ENCODE assay signal across 8 mouse cellular contexts in the genomic region with DNA sequence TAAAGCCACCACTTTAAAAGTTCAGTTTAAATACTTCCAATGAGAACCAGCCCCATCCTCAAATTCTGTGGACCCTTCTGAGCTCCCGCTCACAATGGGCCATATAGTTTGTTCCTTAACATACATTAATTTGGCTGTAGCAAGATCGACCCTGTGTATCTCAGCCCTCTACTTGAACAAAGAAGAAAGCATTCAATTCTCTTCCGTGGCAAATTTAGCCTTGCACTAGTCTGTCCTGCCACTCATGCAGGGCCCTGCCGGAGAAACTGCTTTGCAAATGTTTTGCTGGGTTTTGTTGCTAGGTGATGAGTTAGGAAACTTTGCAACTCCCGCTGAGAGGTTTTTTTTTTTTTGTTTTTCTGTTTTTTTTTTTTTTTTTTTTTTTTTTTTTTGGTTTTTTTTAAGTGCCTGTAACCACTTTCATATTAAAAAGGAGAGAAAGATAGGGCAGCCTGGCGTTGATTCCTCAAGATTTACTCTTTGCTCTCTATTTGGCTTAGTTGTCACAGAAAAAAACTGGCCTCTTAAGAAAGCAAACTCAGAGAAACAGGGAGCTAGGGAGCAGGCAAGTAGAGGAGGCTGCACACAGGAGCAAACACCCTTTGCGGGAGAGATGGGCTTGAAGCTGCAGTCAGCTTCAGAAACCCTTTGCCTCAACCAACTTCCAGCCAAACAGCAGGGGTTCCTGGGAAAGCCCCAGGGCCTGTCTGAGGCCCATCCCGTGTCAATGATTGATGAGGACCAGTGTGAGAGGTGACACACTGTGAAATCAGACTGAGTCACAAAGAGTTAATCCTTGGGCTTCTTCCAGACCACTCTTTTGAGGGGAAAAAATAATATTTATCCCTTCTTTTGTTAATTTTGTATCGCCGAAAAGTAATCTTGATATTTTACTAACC.
DNase-seq lines count a peak whose midpoint lies in the region; ATAC-seq and TF ChIP-seq lines count a peak whose summit lies in the region.

No protein-coding gene starts in this region.

- H3K4me3 ChIP-seq in limb, embryonic 13.5 days, result no peak overlapping the region
- H3K4me3 ChIP-seq in stomach, postnatal 0 days (ENCODE audit: low read depth, low read length), result no peak overlapping the region

- no peaks in the 10 kb centered on the region for H3K27me3 ChIP-seq in limb, embryonic 13.5 days
- no peaks in the 10 kb centered on the region for H3K27me3 ChIP-seq in stomach, postnatal 0 days (ENCODE audit: control insufficient read depth, insufficient read depth, low read length)

- no peak for ATAC-seq in limb, embryonic 13.5 days (ENCODE audit: low FRiP score, low read depth)
- no peak for ATAC-seq in stomach, postnatal 0 days (ENCODE audit: low FRiP score, low TSS enrichment)
- ATAC-seq in erythroblast, adult 5-6 weeks (replicated peaks; ENCODE audit: low FRiP score, poor library complexity, severe bottlenecking), result no peak

- no peak for TF ChIP-seq EP300 in stomach, postnatal 0 days (optimal IDR thresholded peaks at IDR 0.05)

- 17% methylated on average over 10 of the region's 10 CpGs for WGBS in limb, embryonic 13.5 days
- 15% methylated on average over 10 of the region's 10 CpGs for WGBS in stomach, postnatal 0 days

- DNase-seq in cerebellum, postnatal 14 days, result peak; percentile 13 to 17
- DNase-seq in cerebellum, adult 9-10 months, result no peak
- peak; percentile 69 for DNase-seq in 3T3-L1 (ENCODE audit: low read depth, low spot score)
- DNase-seq in fibroblast of lung, adult 2 months (ENCODE audit: low read depth), result peak; percentile 20
- no peak for DNase-seq in stomach, postnatal 0 days (ENCODE audit: low spot score)
- no peak for DNase-seq in layer of hippocampus, adult 18-20 months (ENCODE audit: low spot score in 2 of 2)

- no peak overlapping the region for H3K27ac ChIP-seq in limb, embryonic 13.5 days
- H3K27ac ChIP-seq in stomach, postnatal 0 days (replicated peaks), result no peak overlapping the region

- peak overlapping the region; percentile 48 for H3K4me2 ChIP-seq in limb, embryonic 13.5 days (replicated peaks)
- H3K4me2 ChIP-seq in stomach, postnatal 0 days (replicated peaks; ENCODE audit: low read depth), result peak overlapping the region; percentile 29

- H3K9ac ChIP-seq in limb, embryonic 13.5 days, result 0 out of 2 replicates have a peak overlapping the region, but pooled peaks have one; percentile 45
- no peak overlapping the region for H3K9ac ChIP-seq in stomach, postnatal 0 days (ENCODE audit: low read length)

- H3K9me3 ChIP-seq in limb, embryonic 13.5 days, result no peaks in the 10 kb centered on the region
- H3K9me3 ChIP-seq in stomach, postnatal 0 days (ENCODE audit: control insufficient read depth, low read length), result no peaks in the 10 kb centered on the region

- TF ChIP-seq CTCF in stomach, postnatal 0 days (IDR thresholded peaks at IDR 0.05; ENCODE audit: low read depth), result no peak

- peaks cover 4% of the 10 kb centered on the region; the same call in 1 of the 2 replicates for H3K4me1 ChIP-seq in limb, embryonic 13.5 days
- H3K4me1 ChIP-seq in stomach, postnatal 0 days (replicated peaks; ENCODE audit: control insufficient read depth, insufficient read depth), result peaks cover 4% of the 10 kb centered on the region; the same call in 1 of the 2 replicates

- H3K36me3 ChIP-seq in limb, embryonic 13.5 days, result no peaks in the 10 kb centered on the region
- H3K36me3 ChIP-seq in stomach, postnatal 0 days (ENCODE audit: control insufficient read depth, insufficient read depth, low read length), result no peaks in the 10 kb centered on the region

Comparison
In these comparisons a context has a peak if more than half of its experiments do, and no peak if none do; other contexts are left out.
1. DNase-seq: peak in cerebellum, postnatal 14 days (2 of 2), 3T3-L1 (single experiment) and fibroblast of lung, adult 2 months (single experiment); none in cerebellum, adult 9-10 months (single experiment), stomach, postnatal 0 days (single experiment) and layer of hippocampus, adult 18-20 months (0 of 2).